Mouse (Mus musculus) brain, embryonic 14.5 days (tissue): Measurements from ENCODE around the gene Kmt2b. TPM values are rescaled to one million over a fixed set of nuclear protein-coding genes. Genes with fewer than 3 reads are reported as not detected.

Experiments
- DNase-seq: peaks from one replicate; pipeline ENCODE4 v3.0.0-alpha.2; 2011; ENCODE audit warnings: low read depth
- CTCF ChIP-seq: fragments of 200-500 bp; IDR thresholded peaks from 2 replicates; pipeline ENCODE4 v1.5.1; 2012; ENCODE audit warnings: inconsistent platforms, mild to moderate bottlenecking, moderate library complexity, borderline replicate concordance; ENCODE audit not compliant: insufficient read depth, insufficient read length; ENCODE audit errors: extremely low read depth
- POLR2A ChIP-seq: fragments of 200-500 bp; IDR thresholded peaks from 2 replicates; pipeline ENCODE4 v1.6.1; 2012; ENCODE audit warnings: mild to moderate bottlenecking, inconsistent platforms, borderline replicate concordance; ENCODE audit not compliant: poor library complexity, insufficient read depth, insufficient read length, severe bottlenecking; ENCODE audit errors: extremely low read depth
- polyA plus RNA-seq: library from polyadenylated mRNA; depleted of rRNA; stranded (reverse); fragments of >200 nt; gene quantifications from 2 replicates; pipeline ENCODE4 v1.2.3, GENCODE M21; 2012

Kmt2b gene
- polyA plus RNA-seq, 1 experiment: 72.2 TPM

GRCm38 (mm10) chr7:30615049-30615760, 26.7 kb upstream of the Kmt2b start:
- no peak for TF ChIP-seq CTCF
- TF ChIP-seq POLR2A: no peak

GRCm38 (mm10) chr7:30614454-30614853, 25.9 kb upstream of the Kmt2b start:
- peak; percentile 7; the same call in 1 of the 2 replicates for TF ChIP-seq CTCF
- no peak for TF ChIP-seq POLR2A
- peak; percentile 33 for DNase-seq

More at GRCm38 (mm10) chr7:30615049-30615760, 26.7 kb upstream of the Kmt2b start:
- DNase-seq: no peak

GRCm38 (mm10) chr7:30613529-30614112, 25.1 kb upstream of the Kmt2b start:
- TF ChIP-seq POLR2A (no peak), CTCF (peak; percentile 71)
- peak; percentile 50 for DNase-seq

- TF ChIP-seq POLR2A (no peak), CTCF (no peak)
- no peak for DNase-seq
Observed at GRCm38 (mm10) chr7:30612654-30613402, 24.3 kb upstream of the Kmt2b start, which contains the start of gene Upk1a. Gene Upk1a (minus strand): TSS chr7:30612847.

GRCm38 (mm10) chr7:30610043-30610442, 21.5 kb upstream of the Kmt2b start:
- TF ChIP-seq CTCF: no peak
- TF ChIP-seq POLR2A: no peak
- no peak for DNase-seq

- no peak for DNase-seq
- TF ChIP-seq CTCF: no peak
- TF ChIP-seq POLR2A: no peak
Observed at GRCm38 (mm10) chr7:30608476-30608875, 19.9 kb upstream of the Kmt2b start.

GRCm38 (mm10) chr7:30607706-30608309, 19.3 kb upstream of the Kmt2b start:
- peak; percentile 67 for DNase-seq
- TF ChIP-seq POLR2A (no peak), CTCF (peak; percentile 66)

GRCm38 (mm10) chr7:30604944-30605343, 16.4 kb upstream of the Kmt2b start:
- DNase-seq: no peak
- TF ChIP-seq CTCF (no peak), POLR2A (no peak)

- DNase-seq: no peak
- no peak for TF ChIP-seq POLR2A
- no peak for TF ChIP-seq CTCF
Observed at GRCm38 (mm10) chr7:30604424-30604823, 15.9 kb upstream of the Kmt2b start.

- no peak for TF ChIP-seq POLR2A
- TF ChIP-seq CTCF: no peak
- no peak for DNase-seq
Observed at GRCm38 (mm10) chr7:30602583-30602982, 14.1 kb upstream of the Kmt2b start.

- DNase-seq: no peak
- TF ChIP-seq CTCF (no peak), POLR2A (no peak)
Observed at GRCm38 (mm10) chr7:30600651-30601050, 12.1 kb upstream of the Kmt2b start.
